Mouse (Mus musculus): Measurements from ENCODE around the gene Pdzrn4.

The Pdzrn4 gene

GRCm38 (mm10) chr15:92587431-92587830 is 190.8 kb downstream of the Pdzrn4 start:
- no peak for DNase-seq (ENCODE audit: low spot score)

GRCm38 (mm10) chr15:92594721-92595120 is 198.0 kb downstream of the Pdzrn4 start:
- DNase-seq (ENCODE audit: low spot score) = no peak

GRCm38 (mm10) chr15:92597011-92597780 is 200.5 kb downstream of the Pdzrn4 start:
- no peak for DNase-seq (ENCODE audit: low spot score)

- DNase-seq (ENCODE audit: low spot score) = no peak
Observed at GRCm38 (mm10) chr15:92598380-92599295, 202.0 kb downstream of the Pdzrn4 start.

GRCm38 (mm10) chr15:92599381-92599780 is 202.7 kb downstream of the Pdzrn4 start:
- DNase-seq (ENCODE audit: low spot score) = no peak

- no peak for DNase-seq (ENCODE audit: low spot score)
Observed at GRCm38 (mm10) chr15:92610866-92611265, 214.2 kb downstream of the Pdzrn4 start.

GRCm38 (mm10) chr15:92612386-92612785 is 215.7 kb downstream of the Pdzrn4 start:
- no peak for DNase-seq (ENCODE audit: low spot score)

GRCm38 (mm10) chr15:92613228-92613627 is 216.5 kb downstream of the Pdzrn4 start:
- no peak for DNase-seq (ENCODE audit: low spot score)

GRCm38 (mm10) chr15:92621731-92622234 is 225.1 kb downstream of the Pdzrn4 start:
- DNase-seq (ENCODE audit: low spot score) = no peak

GRCm38 (mm10) chr15:92622323-92622722 is 225.6 kb downstream of the Pdzrn4 start:
- DNase-seq (ENCODE audit: low spot score) = no peak

- DNase-seq (ENCODE audit: low spot score) = no peak
Observed at GRCm38 (mm10) chr15:92629172-92629571, 232.5 kb downstream of the Pdzrn4 start.

GRCm38 (mm10) chr15:92634044-92634610 is 237.4 kb downstream of the Pdzrn4 start:
- no peak for DNase-seq (ENCODE audit: low spot score)

GRCm38 (mm10) chr15:92640212-92641082 is 243.8 kb downstream of the Pdzrn4 start:
- no peak for DNase-seq (ENCODE audit: low spot score)

- no peak for DNase-seq (ENCODE audit: low spot score)
Observed at GRCm38 (mm10) chr15:92671279-92672051, 274.8 kb downstream of the Pdzrn4 start.

GRCm38 (mm10) chr15:92676096-92676495 is 279.4 kb downstream of the Pdzrn4 start:
- no peak for DNase-seq (ENCODE audit: low spot score)

GRCm38 (mm10) chr15:92678377-92678776 is 281.7 kb downstream of the Pdzrn4 start:
- DNase-seq (ENCODE audit: low spot score) = no peak

GRCm38 (mm10) chr15:92679541-92679940 is 282.9 kb downstream of the Pdzrn4 start:
- DNase-seq (ENCODE audit: low spot score) = no peak

- DNase-seq (ENCODE audit: low spot score) = no peak
Observed at GRCm38 (mm10) chr15:92696276-92696956, 299.7 kb downstream of the Pdzrn4 start.

- no peak for DNase-seq (ENCODE audit: low spot score)
Observed at GRCm38 (mm10) chr15:92704146-92704545, 307.5 kb downstream of the Pdzrn4 start.

- DNase-seq (ENCODE audit: low spot score) = no peak
Observed at GRCm38 (mm10) chr15:92738676-92739075, 342.0 kb downstream of the Pdzrn4 start.

Data from ovary, postnatal 10 days (tissue).